Mouse (Mus musculus) forebrain, embryonic 12.5 days (tissue): ENCODE data around the gene Mbd4. TPM values are rescaled to one million over a fixed set of nuclear protein-coding genes. Genes with fewer than 3 reads are reported as not detected.

Experiments used
- ATAC-seq: fragments of 200-750 bp; cut with Nextera tagmentation; 2 replicates; pipeline ENCODE4 v1.8.0; 2017; ENCODE audit warnings: moderate TSS enrichment; ENCODE audit not compliant: low FRiP score
- H3K27ac ChIP-seq: fragments of 300-500 bp; sonication (generic); 2 replicates; pipeline ENCODE4 v1.5.1; 2016; ENCODE audit warnings: mild to moderate bottlenecking
- H3K27me3 ChIP-seq: fragments of 300-500 bp; sonication (generic); 2 replicates; pipeline ENCODE4 v1.6.1; 2016; ENCODE audit warnings: mild to moderate bottlenecking
- H3K36me3 ChIP-seq: fragments of 300-500 bp; sonication (generic); replicated peaks from 2 replicates; pipeline ENCODE4 v1.6.1; 2016; ENCODE audit warnings: mild to moderate bottlenecking
- H3K4me1 ChIP-seq: fragments of 300-500 bp; sonication (generic); 2 replicates; pipeline ENCODE4 v1.6.1; 2016
- H3K4me2 ChIP-seq: fragments of 300-500 bp; sonication (generic); 2 replicates; pipeline ENCODE4 v1.6.1; 2016; ENCODE audit warnings: mild to moderate bottlenecking, moderate library complexity
- H3K4me3 ChIP-seq: fragments of 300-500 bp; sonication (generic); replicated peaks from 2 replicates; pipeline ENCODE4 v1.5.1; 2016; ENCODE audit warnings: mild to moderate bottlenecking
- H3K9ac ChIP-seq: fragments of 300-500 bp; sonication (generic); 2 replicates; pipeline ENCODE4 v1.6.1; 2016; ENCODE audit warnings: mild to moderate bottlenecking
- H3K9me3 ChIP-seq: fragments of 300-500 bp; sonication (generic); 2 replicates; pipeline ENCODE4 v1.6.1; 2016
- WGBS: fragments of 180-500 bp; shearing (Covaris S2); methylation state at CpG from one replicate; pipeline ENCODE4 v1.1.7; 2016; 5-methylcytosine and 5-hydroxymethylcytosine counted together
- polyA plus RNA-seq: library from polyadenylated mRNA; unstranded; fragments of >200 nt; fragmentation: Nextera tagmentation; extraction: Ambion mirVana; gene quantifications from 2 replicates; pipeline ENCODE4 v1.2.1, GENCODE M21; 2016

The Mbd4 gene
- polyA plus RNA-seq, 1 experiment from 2014 or later = 28.7 TPM

DNA sequence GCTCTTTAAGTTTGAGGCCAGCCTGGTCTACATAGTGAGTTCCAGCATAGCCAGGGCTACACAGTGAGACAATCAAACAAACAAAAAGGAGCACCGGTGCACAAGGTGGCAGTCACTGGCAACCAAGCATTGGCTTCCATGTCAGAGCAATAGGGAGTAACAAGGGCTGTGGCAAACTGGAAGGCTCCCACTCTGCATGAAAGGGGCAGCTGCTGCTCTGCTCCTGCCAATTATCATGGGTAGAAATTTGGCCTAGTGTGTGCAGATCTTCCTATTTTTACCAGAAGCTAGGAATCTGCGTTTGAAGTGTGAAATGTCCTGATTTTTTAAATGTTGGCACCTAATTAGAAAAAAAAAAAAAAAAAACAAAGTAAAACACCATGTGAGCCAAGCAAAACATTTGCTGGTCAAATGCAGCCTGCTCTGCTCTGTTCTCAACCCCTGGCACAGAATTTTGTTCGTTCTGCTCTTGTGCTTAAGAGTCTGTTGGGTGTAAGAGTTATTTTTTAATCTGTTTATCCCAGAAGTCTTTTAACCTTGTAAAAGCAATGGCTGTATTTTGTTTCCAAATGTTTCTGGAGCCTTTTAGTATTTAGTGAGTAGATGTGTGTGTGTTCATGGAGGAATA is 2.7 kb upstream of the Mbd4 start:
- no peak overlapping the region for H3K4me2 ChIP-seq
- ATAC-seq = no peak
- H3K4me3 ChIP-seq = no peak overlapping the region
- no peaks in the 10 kb centered on the region for H3K36me3 ChIP-seq
- no peak overlapping the region for H3K9ac ChIP-seq
- peaks cover 21% of the 10 kb centered on the region for H3K4me1 ChIP-seq
- 94% methylated on average over 3 of the region's 3 CpGs for WGBS
- no peaks in the 10 kb centered on the region for H3K27me3 ChIP-seq
- H3K27ac ChIP-seq = no peak overlapping the region
- no peaks in the 10 kb centered on the region for H3K9me3 ChIP-seq

DNA sequence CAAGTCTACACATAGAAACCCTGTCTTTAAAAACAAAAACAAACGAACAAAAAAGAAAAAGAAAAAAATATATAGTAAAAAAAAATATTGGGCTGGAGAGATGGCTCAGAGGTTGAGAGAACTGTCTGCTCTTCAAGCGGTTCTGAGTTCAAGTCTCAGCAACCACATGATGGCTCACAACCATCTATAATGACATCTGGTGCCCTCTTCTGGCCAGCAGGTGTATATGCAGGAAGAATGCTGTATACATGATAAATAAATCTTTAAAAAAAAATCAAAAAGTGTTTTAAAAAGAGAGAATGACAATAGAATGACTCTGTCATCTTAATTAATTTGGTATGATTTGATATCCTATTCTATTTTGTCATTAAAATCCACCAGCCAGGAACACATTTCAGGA is 1.3 kb upstream of the Mbd4 start:
- H3K9ac ChIP-seq = no peak overlapping the region
- peaks cover 21% of the 10 kb centered on the region for H3K4me1 ChIP-seq
- H3K27me3 ChIP-seq = no peaks in the 10 kb centered on the region
- ATAC-seq = no peak
- peaks cover 9% of the 10 kb centered on the region for H3K36me3 ChIP-seq
- H3K27ac ChIP-seq = no peak overlapping the region
- H3K9me3 ChIP-seq = no peaks in the 10 kb centered on the region
- 71% methylated on average over 2 of the region's 2 CpGs for WGBS
- H3K4me3 ChIP-seq = no peak overlapping the region
- no peak overlapping the region for H3K4me2 ChIP-seq

DNA sequence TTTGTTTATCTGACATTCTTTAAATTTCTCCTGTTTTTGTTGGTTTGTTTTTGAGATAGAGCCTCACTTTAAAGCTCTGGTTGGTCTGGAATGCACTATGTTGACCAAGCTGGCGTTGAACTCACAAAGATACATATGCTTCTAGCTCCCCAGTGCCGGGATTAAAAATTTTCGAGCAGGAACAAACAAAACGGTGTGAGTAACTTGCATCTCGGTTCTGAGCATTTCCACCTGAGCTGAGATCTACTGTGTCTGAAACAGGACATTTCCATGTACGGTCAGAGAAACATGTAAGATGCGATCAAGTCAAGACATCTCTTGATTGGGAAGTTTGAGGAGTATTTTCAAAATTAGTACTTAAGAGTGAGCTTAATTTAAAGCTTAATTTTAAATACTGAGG is 814 bp upstream of the Mbd4 start:
- H3K4me1 ChIP-seq = peaks cover 21% of the 10 kb centered on the region
- H3K27ac ChIP-seq = peak overlapping the region; percentile 94
- 0 out of 2 replicates have a peak, but pooled peaks have one; percentile 0 for ATAC-seq
- peak overlapping the region; percentile 60 for H3K9ac ChIP-seq
- H3K9me3 ChIP-seq = no peaks in the 10 kb centered on the region
- peaks cover 10% of the 10 kb centered on the region for H3K36me3 ChIP-seq
- H3K4me3 ChIP-seq = peak overlapping the region; percentile 58
- no peaks in the 10 kb centered on the region for H3K27me3 ChIP-seq
- 42% methylated on average over 7 of the region's 7 CpGs for WGBS
- H3K4me2 ChIP-seq = peak overlapping the region; percentile 54

DNA sequence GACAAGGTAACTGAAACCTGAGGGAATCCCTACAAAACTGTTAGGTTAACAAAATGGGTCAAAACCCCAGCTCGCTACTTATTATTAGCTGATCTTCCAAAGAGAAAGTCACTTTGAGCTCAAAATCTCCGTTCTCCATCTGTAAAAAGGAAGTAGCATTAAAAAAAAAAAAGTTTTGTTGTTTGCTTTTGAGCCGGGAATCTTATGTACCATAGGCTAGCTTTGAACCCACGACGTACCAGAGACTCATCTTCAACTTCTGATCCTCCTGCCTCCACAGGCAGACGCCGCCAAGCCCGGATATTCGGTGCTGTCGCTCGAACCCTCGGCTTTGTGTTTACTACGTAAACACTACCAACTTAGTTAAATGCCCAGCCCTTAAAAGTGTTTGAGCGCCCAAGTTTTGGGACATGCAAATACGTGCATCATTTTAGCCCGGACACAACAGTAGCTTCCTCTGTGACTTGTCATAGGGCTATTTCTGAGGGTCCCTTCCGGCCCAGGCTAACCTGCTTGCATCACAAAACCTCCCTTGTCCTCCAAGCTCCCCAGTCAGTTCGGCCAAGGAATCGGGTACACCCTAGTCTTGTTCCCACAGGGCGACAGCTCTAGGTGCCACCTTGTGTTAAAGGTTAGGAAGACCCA is 603 bp downstream of the Mbd4 start:
- Histone ChIP-seq H3K4me1 (peaks cover 21% of the 10 kb centered on the region), H3K9me3 (no peaks in the 10 kb centered on the region), H3K4me3 (peak overlapping the region; percentile 58), H3K36me3 (peaks cover 18% of the 10 kb centered on the region), H3K9ac (peak overlapping the region; percentile 65), H3K27ac (peak overlapping the region; percentile 89), H3K27me3 (no peaks in the 10 kb centered on the region), H3K4me2 (peak overlapping the region; percentile 65)
- 5% methylated on average over 20 of the region's 20 CpGs for WGBS
- no peak; the same call in 1 of the 2 replicates for ATAC-seq

DNA sequence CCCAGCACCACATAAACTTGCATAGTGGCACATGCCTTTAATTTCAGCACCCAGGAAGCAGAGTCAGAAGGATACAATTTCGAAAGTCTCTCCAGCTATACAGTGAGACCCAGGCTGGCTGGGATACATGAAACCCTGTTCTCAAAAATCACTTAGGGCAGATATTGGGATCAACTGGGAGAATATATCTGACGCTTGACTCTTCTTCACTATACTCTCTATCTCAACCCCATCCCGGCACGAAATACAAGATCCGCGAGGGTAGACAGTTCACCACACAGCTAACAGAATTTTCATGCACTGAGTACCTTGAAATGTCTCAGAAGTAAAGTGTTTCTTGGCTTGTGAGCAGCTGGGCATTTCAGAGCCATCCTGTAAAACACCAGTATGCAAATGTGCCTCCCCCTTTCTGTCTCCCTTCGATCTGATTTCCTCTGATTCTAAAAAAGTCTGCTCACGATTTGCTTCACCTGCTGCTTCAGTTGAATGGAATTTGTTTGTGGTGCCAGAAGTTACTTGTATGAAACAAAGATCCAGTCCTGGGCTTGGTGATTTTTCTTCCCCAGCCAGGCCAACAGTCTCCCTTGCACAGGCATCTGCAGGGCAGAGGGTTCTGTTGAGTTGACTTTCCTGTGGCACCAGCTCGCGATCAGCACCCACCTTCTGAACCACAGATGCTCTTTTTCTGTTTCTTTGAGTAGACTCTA is 4.4 kb downstream of the Mbd4 start:
- no peaks in the 10 kb centered on the region for H3K27me3 ChIP-seq
- 96% methylated on average over 10 of the region's 10 CpGs for WGBS
- peaks cover 32% of the 10 kb centered on the region for H3K36me3 ChIP-seq
- no peak overlapping the region for H3K27ac ChIP-seq
- no peak for ATAC-seq
- H3K4me2 ChIP-seq = no peak overlapping the region
- no peak overlapping the region for H3K4me3 ChIP-seq
- H3K4me1 ChIP-seq = peaks cover 13% of the 10 kb centered on the region
- no peak overlapping the region for H3K9ac ChIP-seq
- H3K9me3 ChIP-seq = no peaks in the 10 kb centered on the region

DNA sequence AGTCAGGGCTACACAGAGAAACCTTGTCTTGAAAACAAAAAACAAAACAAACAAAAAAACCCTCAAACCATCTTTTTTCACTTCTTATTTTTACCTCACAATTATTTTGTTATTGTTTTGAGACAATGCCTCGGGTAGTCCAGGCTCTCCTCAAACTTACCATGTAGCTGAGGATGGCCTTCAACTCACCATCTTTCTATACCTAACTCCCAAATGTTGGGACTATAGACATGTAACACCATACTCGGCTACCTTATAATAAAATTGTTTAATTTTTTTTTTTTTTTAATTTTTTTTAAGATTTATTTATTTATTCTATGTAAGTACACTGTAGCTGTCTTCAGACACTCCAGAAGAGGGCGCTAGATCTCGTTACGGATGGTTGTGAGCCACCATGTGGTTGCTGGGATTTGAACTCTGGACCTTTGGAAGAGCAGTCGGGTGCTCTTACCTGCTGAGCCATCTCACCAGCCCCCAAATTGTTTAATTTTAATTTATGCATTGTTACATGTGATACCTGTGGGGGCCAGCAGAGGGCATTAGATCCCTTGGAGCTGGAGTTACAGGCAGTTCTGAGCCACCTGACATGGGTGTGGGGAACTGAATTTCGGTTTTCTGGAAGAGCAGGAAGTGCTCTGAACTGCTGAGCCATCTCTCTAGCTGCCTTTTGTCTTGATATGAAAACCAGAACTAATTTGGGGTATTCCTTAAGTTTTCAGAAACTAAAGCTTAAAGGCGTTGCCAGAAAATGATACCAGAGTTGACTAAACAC is 6.3 kb downstream of the Mbd4 start:
- Histone ChIP-seq H3K36me3 (peaks cover 51% of the 10 kb centered on the region), H3K9me3 (no peaks in the 10 kb centered on the region), H3K9ac (no peak overlapping the region), H3K27ac (no peak overlapping the region), H3K27me3 (no peaks in the 10 kb centered on the region), H3K4me2 (no peak overlapping the region), H3K4me3 (no peak overlapping the region), H3K4me1 (peaks cover 2% of the 10 kb centered on the region)
- ATAC-seq = 0 out of 2 replicates have a peak, but pooled peaks have one; percentile 20
- 47% methylated on average over 8 of the region's 8 CpGs for WGBS

DNA sequence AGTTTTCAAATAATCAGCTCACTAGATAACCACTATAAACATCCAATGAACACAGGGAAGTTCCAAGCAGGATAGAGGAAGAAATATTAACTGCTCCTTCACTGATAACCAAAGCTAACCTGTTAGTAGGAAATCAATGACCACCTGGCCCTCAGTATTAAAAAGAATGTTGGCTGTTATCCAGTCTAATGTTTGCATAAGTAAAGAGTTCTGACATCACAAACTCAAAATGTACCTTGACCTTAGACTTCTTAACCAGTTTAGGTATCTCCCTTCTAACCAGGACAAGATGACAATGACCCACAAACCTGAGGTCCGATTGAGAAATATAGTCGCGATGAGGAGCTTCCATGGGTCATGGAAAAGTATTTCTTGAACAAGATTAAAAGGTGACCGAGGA is 8.2 kb downstream of the Mbd4 start:
- Histone ChIP-seq H3K36me3 (peaks cover 48% of the 10 kb centered on the region), H3K9me3 (no peaks in the 10 kb centered on the region), H3K27me3 (no peaks in the 10 kb centered on the region), H3K4me3 (no peak overlapping the region), H3K4me1 (no peaks in the 10 kb centered on the region), H3K27ac (no peak overlapping the region), H3K4me2 (no peak overlapping the region), H3K9ac (no peak overlapping the region)
- ATAC-seq = no peak
- WGBS = 95% methylated on average over 4 of the region's 4 CpGs

DNA sequence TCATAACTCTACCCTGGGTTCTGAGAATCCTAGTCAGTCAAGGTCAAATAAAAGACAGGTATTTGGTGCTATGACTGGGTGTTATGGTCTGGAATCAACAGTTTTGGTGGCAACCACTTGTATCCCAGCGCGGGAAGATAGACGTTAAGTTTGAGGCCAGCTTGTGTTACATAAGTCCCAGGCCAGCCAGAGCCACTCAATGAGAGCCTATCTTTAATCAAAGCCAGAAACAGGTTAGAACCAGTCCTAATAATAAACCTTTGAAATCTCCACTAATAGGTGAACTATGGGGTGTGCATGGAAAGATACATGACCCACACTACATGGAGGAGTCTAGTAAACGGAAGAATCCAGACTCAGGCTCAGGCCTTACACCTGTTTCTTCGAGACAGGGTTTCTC is 14.4 kb downstream of the Mbd4 start:
- Histone ChIP-seq H3K27me3 (no peaks in the 10 kb centered on the region), H3K36me3 (peaks cover 23% of the 10 kb centered on the region), H3K4me3 (peak overlapping the region; percentile 36; the same call in 1 of the 2 replicates), H3K9me3 (no peaks in the 10 kb centered on the region), H3K4me2 (peak overlapping the region; percentile 58), H3K27ac (no peak overlapping the region), H3K4me1 (peaks cover 14% of the 10 kb centered on the region), H3K9ac (no peak overlapping the region)
- ATAC-seq = peak; percentile 10; the same call in 1 of the 2 replicates
- 59% methylated on average over 5 of the region's 5 CpGs for WGBS

DNA sequence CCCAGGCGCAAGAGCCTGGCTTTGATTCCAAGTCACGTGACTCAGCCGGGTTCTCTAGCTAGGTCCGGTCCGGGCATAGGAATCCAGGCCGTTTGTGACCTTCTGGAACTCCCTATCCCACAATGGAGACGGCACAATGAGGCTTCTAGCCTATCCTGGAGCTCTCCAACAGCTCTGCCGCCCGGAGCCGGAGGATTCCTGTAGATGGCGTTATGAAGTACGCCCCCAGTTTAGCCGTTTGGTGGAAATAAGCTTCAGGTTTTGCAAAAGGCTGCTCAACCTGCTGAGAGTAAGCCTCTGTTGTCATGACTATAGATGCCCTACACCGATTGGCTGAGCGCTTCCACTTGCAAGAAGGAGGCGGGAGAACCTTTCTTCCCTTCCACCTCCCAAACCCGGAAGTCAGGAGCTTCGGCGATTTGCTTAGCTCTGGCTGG is 15.0 kb downstream of the Mbd4 start, which contains the start of gene Efcab12:
Efcab12 (minus strand) TSS at position 252 of the 437 bp plus-strand sequence.
- Histone ChIP-seq H3K9me3 (no peaks in the 10 kb centered on the region), H3K36me3 (peaks cover 18% of the 10 kb centered on the region), H3K4me3 (peak within 1 kb of the TSS; percentile 36), H3K27ac (peak within 1 kb of the TSS; percentile 76), H3K4me1 (peaks cover 14% of the 10 kb centered on the region), H3K9ac (peak within 1 kb of the TSS; percentile 30; the same call in 1 of the 2 replicates), H3K4me2 (peak within 1 kb of the TSS; percentile 58), H3K27me3 (no peaks in the 10 kb centered on the region)
- ATAC-seq = peak; percentile 93
- 1% methylated on average over 19 of the region's 19 CpGs for WGBS

DNA sequence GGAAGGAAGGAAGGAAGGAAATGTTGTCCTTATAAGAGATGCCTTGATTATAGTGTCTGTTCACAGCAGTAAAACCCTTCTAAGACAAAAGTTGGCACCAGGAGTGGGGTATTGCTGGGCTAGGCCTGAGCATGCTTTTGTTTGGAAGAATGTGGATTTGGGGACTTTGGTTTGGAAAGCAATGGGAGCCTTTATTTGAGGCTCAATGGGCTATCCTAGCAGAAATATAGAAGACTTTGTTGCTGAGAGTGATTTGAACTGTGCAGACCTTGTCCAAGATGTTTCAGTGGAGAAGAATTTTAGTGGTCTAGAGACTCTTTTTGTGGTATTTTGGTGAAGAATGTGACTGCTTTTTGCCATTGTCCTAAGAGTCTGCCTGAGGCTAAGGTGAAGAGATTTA is 19.3 kb downstream of the Mbd4 start:
- Histone ChIP-seq H3K4me3 (no peak overlapping the region), H3K27me3 (no peaks in the 10 kb centered on the region), H3K36me3 (no peaks in the 10 kb centered on the region), H3K4me1 (peaks cover 14% of the 10 kb centered on the region), H3K27ac (no peak overlapping the region), H3K9ac (no peak overlapping the region), H3K4me2 (no peak overlapping the region), H3K9me3 (no peaks in the 10 kb centered on the region)
- no peak for ATAC-seq

DNA sequence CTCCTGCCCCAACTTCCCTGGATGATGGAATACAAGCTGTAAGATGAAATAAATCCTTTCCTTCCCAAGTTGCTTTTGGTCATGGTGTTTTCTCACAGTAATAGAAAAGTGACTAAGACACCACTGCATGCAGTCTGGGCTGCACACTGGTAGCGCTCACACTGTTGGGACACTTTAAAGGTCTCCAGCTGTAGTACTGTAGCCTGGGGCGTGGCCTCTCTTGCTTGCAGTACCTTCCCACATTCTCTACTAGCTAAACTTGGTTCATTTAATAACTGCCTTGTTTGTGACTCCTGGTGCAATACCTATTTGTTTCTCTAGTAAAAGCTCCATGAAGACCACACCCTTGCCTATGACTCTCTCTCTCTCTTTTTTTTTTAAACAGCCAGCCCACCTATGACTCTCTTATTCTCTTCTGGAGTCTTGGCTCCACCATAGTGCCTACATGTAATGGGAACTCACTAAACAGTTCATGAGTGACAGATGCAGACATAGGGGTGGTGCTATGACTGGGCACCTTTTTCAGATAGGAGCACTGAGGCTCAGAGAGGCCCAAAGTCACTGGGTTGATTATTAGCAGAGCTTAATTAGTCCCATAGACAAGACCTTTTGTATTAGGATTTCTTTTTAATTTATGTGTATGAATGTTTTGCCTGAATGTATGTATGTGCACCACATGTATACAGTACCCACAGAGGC is 20.9 kb downstream of the Mbd4 start:
- Histone ChIP-seq H3K4me3 (no peak overlapping the region), H3K9me3 (no peaks in the 10 kb centered on the region), H3K27ac (no peak overlapping the region), H3K4me2 (no peak overlapping the region), H3K36me3 (no peaks in the 10 kb centered on the region), H3K9ac (no peak overlapping the region), H3K4me1 (no peaks in the 10 kb centered on the region), H3K27me3 (no peaks in the 10 kb centered on the region)
- ATAC-seq = no peak
- 92% methylated on average over 2 of the region's 2 CpGs for WGBS
